Mouse (Mus musculus): ENCODE data around the gene 1700113H08Rik. TPM values are rescaled to one million over a fixed set of nuclear protein-coding genes. Genes with fewer than 3 reads are reported as not detected.

The 1700113H08Rik gene
- polyA plus RNA-seq, 1 experiment from 2014 or later: not detected

GRCm38 (mm10) chr10:87024884-87025283, 33.0 kb upstream of the 1700113H08Rik start:
- no peaks in the 10 kb centered on the region for H3K4me1 ChIP-seq (ENCODE audit: control insufficient read depth, insufficient read depth, low read length)
- 2% methylated on average over 8 of the region's 10 CpGs for WGBS
- DNase-seq (ENCODE audit: low spot score) (peak; percentile 86), ATAC-seq (ENCODE audit: insufficient number of reproducible peaks, low FRiP score, low TSS enrichment, low read depth) (peak; percentile 82; the same call in 1 of the 2 replicates)
- no peaks in the 10 kb centered on the region for H3K36me3 ChIP-seq (ENCODE audit: control insufficient read depth, insufficient read depth, low read length)
- H3K4me2 ChIP-seq (ENCODE audit: low read depth, severe bottlenecking): no peak overlapping the region
- H3K9me3 ChIP-seq (ENCODE audit: control insufficient read depth, low read length): no peaks in the 10 kb centered on the region
- H3K9ac ChIP-seq (ENCODE audit: low read length): no peak overlapping the region
- no peak overlapping the region for H3K27ac ChIP-seq (replicated peaks; ENCODE audit: low read depth, low read length)
- no peak overlapping the region for H3K4me3 ChIP-seq (ENCODE audit: low read depth, low read length)
- H3K27me3 ChIP-seq (ENCODE audit: control insufficient read depth, insufficient read depth, low read length): no peaks in the 10 kb centered on the region

- no peak for ATAC-seq (ENCODE audit: insufficient number of reproducible peaks, low FRiP score, low TSS enrichment, low read depth)
- no peak overlapping the region for H3K9ac ChIP-seq (ENCODE audit: low read length)
- 90% methylated on average over 8 of the region's 8 CpGs for WGBS
- no peak overlapping the region for H3K4me3 ChIP-seq (ENCODE audit: low read depth, low read length)
- H3K4me1 ChIP-seq (ENCODE audit: control insufficient read depth, insufficient read depth, low read length): 0 out of 2 replicates have a peak, but pooled peaks cover 6% of the 10 kb centered on the region
- no peak overlapping the region for H3K27ac ChIP-seq (replicated peaks; ENCODE audit: low read depth, low read length)
- no peaks in the 10 kb centered on the region for H3K36me3 ChIP-seq (ENCODE audit: control insufficient read depth, insufficient read depth, low read length)
- DNase-seq (ENCODE audit: low spot score): no peak
- no peaks in the 10 kb centered on the region for H3K27me3 ChIP-seq (ENCODE audit: control insufficient read depth, insufficient read depth, low read length)
- no peaks in the 10 kb centered on the region for H3K9me3 ChIP-seq (ENCODE audit: control insufficient read depth, low read length)
- no peak overlapping the region for H3K4me2 ChIP-seq (ENCODE audit: low read depth, severe bottlenecking)
These were observed 25.1 kb upstream of the 1700113H08Rik start for GRCm38 (mm10) chr10:87032768-87033167.

GRCm38 (mm10) chr10:87035866-87036265, 22.0 kb upstream of the 1700113H08Rik start:
- no peak overlapping the region for H3K27ac ChIP-seq (replicated peaks; ENCODE audit: low read depth, low read length)
- H3K27me3 ChIP-seq (ENCODE audit: control insufficient read depth, insufficient read depth, low read length): no peaks in the 10 kb centered on the region
- no peak overlapping the region for H3K4me3 ChIP-seq (ENCODE audit: low read depth, low read length)
- H3K4me1 ChIP-seq (ENCODE audit: control insufficient read depth, insufficient read depth, low read length): 0 out of 2 replicates have a peak, but pooled peaks cover 6% of the 10 kb centered on the region
- ATAC-seq (ENCODE audit: insufficient number of reproducible peaks, low FRiP score, low TSS enrichment, low read depth): no peak
- no peak overlapping the region for H3K4me2 ChIP-seq (ENCODE audit: low read depth, severe bottlenecking)
- 86% methylated on average over 15 of the region's 15 CpGs for WGBS
- H3K9me3 ChIP-seq (ENCODE audit: control insufficient read depth, low read length): no peaks in the 10 kb centered on the region
- no peaks in the 10 kb centered on the region for H3K36me3 ChIP-seq (ENCODE audit: control insufficient read depth, insufficient read depth, low read length)
- DNase-seq (ENCODE audit: low spot score): no peak
- H3K9ac ChIP-seq (ENCODE audit: low read length): no peak overlapping the region

- H3K4me3 ChIP-seq (ENCODE audit: low read depth, low read length): no peak overlapping the region
- H3K27me3 ChIP-seq (ENCODE audit: control insufficient read depth, insufficient read depth, low read length): no peaks in the 10 kb centered on the region
- ATAC-seq (ENCODE audit: insufficient number of reproducible peaks, low FRiP score, low TSS enrichment, low read depth): no peak
- H3K27ac ChIP-seq (replicated peaks; ENCODE audit: low read depth, low read length): no peak overlapping the region
- 50% methylated on average over 14 of the region's 14 CpGs for WGBS
- H3K9ac ChIP-seq (ENCODE audit: low read length): no peak overlapping the region
- H3K4me2 ChIP-seq (ENCODE audit: low read depth, severe bottlenecking): no peak overlapping the region
- no peaks in the 10 kb centered on the region for H3K9me3 ChIP-seq (ENCODE audit: control insufficient read depth, low read length)
- H3K36me3 ChIP-seq (ENCODE audit: control insufficient read depth, insufficient read depth, low read length): no peaks in the 10 kb centered on the region
- peak; percentile 33 for DNase-seq (ENCODE audit: low spot score)
- H3K4me1 ChIP-seq (ENCODE audit: control insufficient read depth, insufficient read depth, low read length): 0 out of 2 replicates have a peak, but pooled peaks cover 6% of the 10 kb centered on the region
These were observed 21.6 kb upstream of the 1700113H08Rik start for GRCm38 (mm10) chr10:87036271-87036703.

GRCm38 (mm10) chr10:87037062-87037461, 20.8 kb upstream of the 1700113H08Rik start:
- no peak for DNase-seq (ENCODE audit: low spot score)
- Histone ChIP-seq H3K4me3 (ENCODE audit: low read depth, low read length) (no peak overlapping the region), H3K9ac (ENCODE audit: low read length) (no peak overlapping the region), H3K27me3 (ENCODE audit: control insufficient read depth, insufficient read depth, low read length) (no peaks in the 10 kb centered on the region), H3K9me3 (ENCODE audit: control insufficient read depth, low read length) (no peaks in the 10 kb centered on the region), H3K4me2 (ENCODE audit: low read depth, severe bottlenecking) (no peak overlapping the region), H3K4me1 (ENCODE audit: control insufficient read depth, insufficient read depth, low read length) (0 out of 2 replicates have a peak, but pooled peaks cover 6% of the 10 kb centered on the region), H3K27ac (replicated peaks; ENCODE audit: low read depth, low read length) (no peak overlapping the region), H3K36me3 (ENCODE audit: control insufficient read depth, insufficient read depth, low read length) (no peaks in the 10 kb centered on the region)
- WGBS: 44% methylated on average over 5 of the region's 5 CpGs
- ATAC-seq (ENCODE audit: insufficient number of reproducible peaks, low FRiP score, low TSS enrichment, low read depth): no peak

GRCm38 (mm10) chr10:87039340-87039739, 18.5 kb upstream of the 1700113H08Rik start:
- H3K27ac ChIP-seq (replicated peaks; ENCODE audit: low read depth, low read length): no peak overlapping the region

GRCm38 (mm10) chr10:87039800-87040199, 18.0 kb upstream of the 1700113H08Rik start:
- Histone ChIP-seq H3K9ac (ENCODE audit: low read length) (no peak overlapping the region), H3K27ac (replicated peaks; ENCODE audit: low read depth, low read length) (no peak overlapping the region), H3K36me3 (ENCODE audit: control insufficient read depth, insufficient read depth, low read length) (no peaks in the 10 kb centered on the region), H3K9me3 (ENCODE audit: control insufficient read depth, low read length) (no peaks in the 10 kb centered on the region), H3K27me3 (ENCODE audit: control insufficient read depth, insufficient read depth, low read length) (no peaks in the 10 kb centered on the region), H3K4me1 (ENCODE audit: control insufficient read depth, insufficient read depth, low read length) (0 out of 2 replicates have a peak, but pooled peaks cover 6% of the 10 kb centered on the region), H3K4me2 (ENCODE audit: low read depth, severe bottlenecking) (no peak overlapping the region), H3K4me3 (ENCODE audit: low read depth, low read length) (no peak overlapping the region)
- DNase-seq (ENCODE audit: low spot score): no peak
- no peak for ATAC-seq (ENCODE audit: insufficient number of reproducible peaks, low FRiP score, low TSS enrichment, low read depth)
- 93% methylated on average over 3 of the region's 3 CpGs for WGBS

More at GRCm38 (mm10) chr10:87039340-87039739, 18.5 kb upstream of the 1700113H08Rik start:
- Histone ChIP-seq H3K4me3 (ENCODE audit: low read depth, low read length) (no peak overlapping the region), H3K36me3 (ENCODE audit: control insufficient read depth, insufficient read depth, low read length) (no peaks in the 10 kb centered on the region), H3K4me1 (ENCODE audit: control insufficient read depth, insufficient read depth, low read length) (0 out of 2 replicates have a peak, but pooled peaks cover 6% of the 10 kb centered on the region), H3K27me3 (ENCODE audit: control insufficient read depth, insufficient read depth, low read length) (no peaks in the 10 kb centered on the region), H3K9ac (ENCODE audit: low read length) (no peak overlapping the region), H3K4me2 (ENCODE audit: low read depth, severe bottlenecking) (no peak overlapping the region), H3K9me3 (ENCODE audit: control insufficient read depth, low read length) (no peaks in the 10 kb centered on the region)
- DNase-seq (ENCODE audit: low spot score): no peak
- ATAC-seq (ENCODE audit: insufficient number of reproducible peaks, low FRiP score, low TSS enrichment, low read depth): no peak
- 89% methylated on average over 6 of the region's 6 CpGs for WGBS

GRCm38 (mm10) chr10:87041265-87041664, 16.6 kb upstream of the 1700113H08Rik start:
- Histone ChIP-seq H3K4me2 (ENCODE audit: low read depth, severe bottlenecking) (no peak overlapping the region), H3K27ac (replicated peaks; ENCODE audit: low read depth, low read length) (no peak overlapping the region), H3K4me3 (ENCODE audit: low read depth, low read length) (no peak overlapping the region), H3K9me3 (ENCODE audit: control insufficient read depth, low read length) (no peaks in the 10 kb centered on the region), H3K36me3 (ENCODE audit: control insufficient read depth, insufficient read depth, low read length) (no peaks in the 10 kb centered on the region), H3K9ac (ENCODE audit: low read length) (no peak overlapping the region), H3K4me1 (ENCODE audit: control insufficient read depth, insufficient read depth, low read length) (0 out of 2 replicates have a peak, but pooled peaks cover 3% of the 10 kb centered on the region), H3K27me3 (ENCODE audit: control insufficient read depth, insufficient read depth, low read length) (no peaks in the 10 kb centered on the region)
- no peak for ATAC-seq (ENCODE audit: insufficient number of reproducible peaks, low FRiP score, low TSS enrichment, low read depth)
- WGBS: 85% methylated on average over 7 of the region's 7 CpGs
- no peak for DNase-seq (ENCODE audit: low spot score)

- Histone ChIP-seq H3K36me3 (ENCODE audit: control insufficient read depth, insufficient read depth, low read length) (no peaks in the 10 kb centered on the region), H3K4me2 (ENCODE audit: low read depth, severe bottlenecking) (no peak overlapping the region), H3K4me1 (ENCODE audit: control insufficient read depth, insufficient read depth, low read length) (no peaks in the 10 kb centered on the region), H3K9ac (ENCODE audit: low read length) (no peak overlapping the region), H3K4me3 (ENCODE audit: low read depth, low read length) (no peak overlapping the region), H3K27me3 (ENCODE audit: control insufficient read depth, insufficient read depth, low read length) (no peaks in the 10 kb centered on the region), H3K9me3 (ENCODE audit: control insufficient read depth, low read length) (no peaks in the 10 kb centered on the region), H3K27ac (replicated peaks; ENCODE audit: low read depth, low read length) (no peak overlapping the region)
- DNase-seq (ENCODE audit: low spot score) (no peak), ATAC-seq (ENCODE audit: insufficient number of reproducible peaks, low FRiP score, low TSS enrichment, low read depth) (no peak)
- 71% methylated on average over 3 of the region's 3 CpGs for WGBS
These were observed 12.6 kb upstream of the 1700113H08Rik start for GRCm38 (mm10) chr10:87045273-87045672.

All from limb, embryonic 11.5 days (tissue).